Mouse (Mus musculus) myocyte (in vitro differentiated cells): ENCODE data around the gene Kif20b. TPM values are rescaled to one million over a fixed set of nuclear protein-coding genes. Genes with fewer than 3 reads are reported as not detected.

Experiments
- H3K27me3 ChIP-seq: one replicate; pipeline ENCODE4 v1.6.1; 2011; ENCODE audit not compliant: control insufficient read depth, insufficient read depth, insufficient read length
- H3K36me3 ChIP-seq: one replicate; pipeline ENCODE4 v1.6.1; 2011; ENCODE audit not compliant: control insufficient read depth, insufficient read depth
- H3K4me2 ChIP-seq: one replicate; pipeline ENCODE4 v1.6.1; 2011; ENCODE audit warnings: low read depth, control low read depth
- H3K4me3 ChIP-seq: one replicate; pipeline ENCODE4 v1.5.1; 2011; ENCODE audit warnings: mild to moderate bottlenecking, control low read depth, moderate library complexity
- H3K79me2 ChIP-seq: one replicate; pipeline ENCODE4 v1.6.1; 2011; ENCODE audit not compliant: control insufficient read depth, insufficient read depth
- H3ac ChIP-seq: one replicate; pipeline ENCODE4 v1.6.1; 2011; ENCODE audit not compliant: control insufficient read depth, insufficient read length
- CEBPB ChIP-seq: IDR thresholded peaks from 2 replicates; pipeline ENCODE4 v1.6.1; 2011; ENCODE audit warnings: mild to moderate bottlenecking, moderate library complexity; ENCODE audit not compliant: poor library complexity, insufficient read depth, severe bottlenecking
- E2F4 ChIP-seq: IDR thresholded peaks from one replicate; pipeline ENCODE4 v1.6.1; 2011; ENCODE audit warnings: mild to moderate bottlenecking, control low read depth, moderate library complexity; ENCODE audit not compliant: insufficient read depth
- MAX ChIP-seq: IDR thresholded peaks from one replicate; pipeline ENCODE4 v1.6.1; 2011; ENCODE audit warnings: low read depth, mild to moderate bottlenecking, control low read depth
- MYOD1 ChIP-seq, 3 experiments: IDR thresholded peaks; one replicate each; pipeline ENCODE4 v1.6.1; 2011; ENCODE audit warnings: control low read depth in 2 of 3, low read depth in 2 of 3, mild to moderate bottlenecking in 2 of 3, moderate library complexity in 1 of 3; ENCODE audit not compliant: insufficient read length in 2 of 3, control insufficient read depth in 1 of 3
- MYOG ChIP-seq, 3 experiments: IDR thresholded peaks; one replicate each; pipeline ENCODE4 v1.6.1; 2011; ENCODE audit warnings: control low read depth in 2 of 3, low read depth in 2 of 3, mild to moderate bottlenecking in 2 of 3; ENCODE audit not compliant: insufficient read length in 2 of 3, control insufficient read depth in 1 of 3, insufficient read depth in 1 of 3
- POLR2A ChIP-seq: IDR thresholded peaks from one replicate; pipeline ENCODE4 v1.6.1; 2011; ENCODE audit warnings: low read depth, mild to moderate bottlenecking, control low read depth, moderate library complexity; ENCODE audit not compliant: insufficient read length
- POLR2AphosphoS2 ChIP-seq: IDR thresholded peaks from one replicate; pipeline ENCODE4 v1.6.1; 2011; ENCODE audit warnings: low read depth, control low read depth; ENCODE audit not compliant: insufficient read length
- REST ChIP-seq: IDR thresholded peaks from one replicate; pipeline ENCODE4 v1.6.1; 2011; ENCODE audit warnings: mild to moderate bottlenecking, control low read depth, moderate library complexity; ENCODE audit not compliant: insufficient read depth, insufficient read length
- SRF ChIP-seq: IDR thresholded peaks from one replicate; pipeline ENCODE4 v1.6.1; 2011; ENCODE audit warnings: low read depth; ENCODE audit not compliant: control insufficient read depth, insufficient read length
- TCF12 ChIP-seq: IDR thresholded peaks from one replicate; pipeline ENCODE4 v1.6.1; 2011; ENCODE audit warnings: mild to moderate bottlenecking, control low read depth; ENCODE audit not compliant: poor library complexity, insufficient read depth, severe bottlenecking
- TCF3 ChIP-seq: IDR thresholded peaks from one replicate; pipeline ENCODE4 v1.6.1; 2011; ENCODE audit warnings: low read depth, control low read depth; ENCODE audit not compliant: insufficient read length
- USF1 ChIP-seq: IDR thresholded peaks from one replicate; pipeline ENCODE4 v1.6.1; 2011; ENCODE audit warnings: low read depth, mild to moderate bottlenecking, control low read depth, moderate library complexity
- polyA plus RNA-seq: library from polyadenylated mRNA; unstranded; fragments of >200 nt; fragmentation: generic; extraction: Trizol; gene quantifications from one replicate; pipeline ENCODE4 v1.2.1, GENCODE M21; 2012; ENCODE audit warnings: missing spikeins

Kif20b gene
- polyA plus RNA-seq, 1 experiment, result 1.9 TPM

GRCm38 (mm10) chr19:34953842-34954541, 31.8 kb downstream of the Kif20b start:
- Histone ChIP-seq H3K4me3 (no peak overlapping the region), H3K79me2 (no peaks in the 10 kb centered on the region), H3K36me3 (peaks cover 50% of the 10 kb centered on the region), H3K4me2 (no peak overlapping the region), H3ac (no peak overlapping the region), H3K27me3 (no peaks in the 10 kb centered on the region)
- TF ChIP-seq SRF, result no peak
- TF ChIP-seq CEBPB, result no peak
- TF ChIP-seq POLR2AphosphoS2, result no peak
- no peak for TF ChIP-seq MAX

- no peaks in the 10 kb centered on the region for H3K79me2 ChIP-seq
- H3K4me3 ChIP-seq, result no peak overlapping the region
- TF ChIP-seq E2F4, result no peak
- TF ChIP-seq MAX, result no peak
- TF ChIP-seq MYOD1 (IDR thresholded peaks at IDR 0.05; ENCODE audit: control insufficient read depth in 1 of 3, insufficient read length in 2 of 3, low read depth in 2 of 3), result no peak
- no peak for TF ChIP-seq REST
- TF ChIP-seq SRF, result no peak
- TF ChIP-seq POLR2A, result no peak
- no peak for TF ChIP-seq CEBPB
- no peak for TF ChIP-seq MYOG (IDR thresholded peaks at IDR 0.05; ENCODE audit: control insufficient read depth in 1 of 3, insufficient read depth in 1 of 3, insufficient read length in 2 of 3, low read depth in 2 of 3)
- TF ChIP-seq USF1, result no peak
- no peaks in the 10 kb centered on the region for H3K27me3 ChIP-seq
- peaks cover 28% of the 10 kb centered on the region for H3K36me3 ChIP-seq
- H3K4me2 ChIP-seq, result no peak overlapping the region
- H3ac ChIP-seq, result no peak overlapping the region
Measured at GRCm38 (mm10) chr19:34959369-34959768, 37.2 kb downstream of the Kif20b start.

GRCm38 (mm10) chr19:34984742-34985141, 62.6 kb downstream of the Kif20b start:
- H3K4me2 ChIP-seq, result no peak overlapping the region
- no peaks in the 10 kb centered on the region for H3K79me2 ChIP-seq
- H3ac ChIP-seq, result no peak overlapping the region
- H3K36me3 ChIP-seq, result no peaks in the 10 kb centered on the region
- H3K4me3 ChIP-seq, result no peak overlapping the region
- TF ChIP-seq POLR2AphosphoS2 (no peak), MAX (no peak), REST (no peak), SRF (no peak), TCF12 (no peak), CEBPB (no peak), E2F4 (no peak), MYOD1 (IDR thresholded peaks at IDR 0.05; ENCODE audit: control insufficient read depth in 1 of 3, insufficient read length in 2 of 3, low read depth in 2 of 3) (peak in 2 of 3 experiments; percentile 67 to 72), USF1 (no peak), POLR2A (no peak), TCF3 (peak; percentile 12), MYOG (IDR thresholded peaks at IDR 0.05; ENCODE audit: control insufficient read depth in 1 of 3, insufficient read depth in 1 of 3, insufficient read length in 2 of 3, low read depth in 2 of 3) (peak in 2 of 3 experiments; percentile 51 to 76)
- no peaks in the 10 kb centered on the region for H3K27me3 ChIP-seq

- Histone ChIP-seq H3K4me3 (no peak overlapping the region), H3K79me2 (no peaks in the 10 kb centered on the region), H3ac (no peak overlapping the region), H3K27me3 (no peaks in the 10 kb centered on the region), H3K36me3 (no peaks in the 10 kb centered on the region), H3K4me2 (no peak overlapping the region)
- TF ChIP-seq MYOG (IDR thresholded peaks at IDR 0.05; ENCODE audit: control insufficient read depth in 1 of 3, insufficient read depth in 1 of 3, insufficient read length in 2 of 3, low read depth in 2 of 3) (no peak), MAX (no peak), MYOD1 (IDR thresholded peaks at IDR 0.05; ENCODE audit: control insufficient read depth in 1 of 3, insufficient read length in 2 of 3, low read depth in 2 of 3) (no peak), E2F4 (no peak), POLR2AphosphoS2 (no peak), TCF3 (no peak), CEBPB (no peak), TCF12 (no peak), USF1 (no peak), REST (no peak), SRF (no peak), POLR2A (no peak)
Measured at GRCm38 (mm10) chr19:34990443-34990842, 68.3 kb downstream of the Kif20b start.

GRCm38 (mm10) chr19:34992969-34993527, 70.9 kb downstream of the Kif20b start:
- no peak overlapping the region for H3ac ChIP-seq
- no peak overlapping the region for H3K4me3 ChIP-seq
- no peaks in the 10 kb centered on the region for H3K27me3 ChIP-seq
- no peak overlapping the region for H3K4me2 ChIP-seq
- TF ChIP-seq TCF3 (no peak), MYOD1 (IDR thresholded peaks at IDR 0.05; ENCODE audit: control insufficient read depth in 1 of 3, insufficient read length in 2 of 3, low read depth in 2 of 3) (no peak), POLR2A (no peak), SRF (no peak), MYOG (IDR thresholded peaks at IDR 0.05; ENCODE audit: control insufficient read depth in 1 of 3, insufficient read depth in 1 of 3, insufficient read length in 2 of 3, low read depth in 2 of 3) (no peak)
- no peaks in the 10 kb centered on the region for H3K36me3 ChIP-seq
- H3K79me2 ChIP-seq, result no peaks in the 10 kb centered on the region
